Mouse (Mus musculus): ENCODE measurements around the gene Galnt9. TPM values are rescaled to one million over a fixed set of nuclear protein-coding genes. Genes with fewer than 3 reads are reported as not detected.
A peak's percentile ranks its signal among the peaks of the same experiment; 100 is the strongest.

Galnt9 gene
- polyA plus RNA-seq, 1 experiment from 2014 or later, result 14.1 TPM

DNA sequence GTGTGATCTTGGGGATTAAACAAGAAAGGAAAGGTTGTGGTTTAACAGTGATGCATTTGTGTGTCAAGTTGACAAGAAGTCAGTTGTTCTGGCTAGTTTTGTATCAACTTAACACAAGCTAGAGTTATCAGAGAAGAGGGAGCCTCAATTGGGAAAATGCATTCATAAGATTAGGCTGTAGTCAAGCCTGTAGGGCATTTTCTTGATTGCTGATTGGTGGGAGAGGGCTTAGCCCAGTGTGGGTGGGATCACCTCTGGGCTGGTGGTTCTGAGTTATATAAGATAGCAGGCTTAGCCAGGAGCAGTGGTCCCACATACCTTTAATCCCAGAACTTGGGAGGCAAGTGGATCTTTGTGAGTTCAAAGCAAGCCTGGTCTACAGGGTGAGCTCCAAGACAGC lies 102.2 kb downstream of the Galnt9 start:
- Histone ChIP-seq H3K4me1 (replicated peaks) (no peaks in the 10 kb centered on the region), H3K36me3 (peaks cover 57% of the 10 kb centered on the region), H3K9me3 (no peaks in the 10 kb centered on the region), H3K4me3 (replicated peaks) (no peak overlapping the region), H3K27me3 (no peaks in the 10 kb centered on the region), H3K4me2 (replicated peaks) (no peak overlapping the region), H3K27ac (no peak overlapping the region), H3K9ac (replicated peaks) (no peak overlapping the region)
- ATAC-seq, result no peak

DNA sequence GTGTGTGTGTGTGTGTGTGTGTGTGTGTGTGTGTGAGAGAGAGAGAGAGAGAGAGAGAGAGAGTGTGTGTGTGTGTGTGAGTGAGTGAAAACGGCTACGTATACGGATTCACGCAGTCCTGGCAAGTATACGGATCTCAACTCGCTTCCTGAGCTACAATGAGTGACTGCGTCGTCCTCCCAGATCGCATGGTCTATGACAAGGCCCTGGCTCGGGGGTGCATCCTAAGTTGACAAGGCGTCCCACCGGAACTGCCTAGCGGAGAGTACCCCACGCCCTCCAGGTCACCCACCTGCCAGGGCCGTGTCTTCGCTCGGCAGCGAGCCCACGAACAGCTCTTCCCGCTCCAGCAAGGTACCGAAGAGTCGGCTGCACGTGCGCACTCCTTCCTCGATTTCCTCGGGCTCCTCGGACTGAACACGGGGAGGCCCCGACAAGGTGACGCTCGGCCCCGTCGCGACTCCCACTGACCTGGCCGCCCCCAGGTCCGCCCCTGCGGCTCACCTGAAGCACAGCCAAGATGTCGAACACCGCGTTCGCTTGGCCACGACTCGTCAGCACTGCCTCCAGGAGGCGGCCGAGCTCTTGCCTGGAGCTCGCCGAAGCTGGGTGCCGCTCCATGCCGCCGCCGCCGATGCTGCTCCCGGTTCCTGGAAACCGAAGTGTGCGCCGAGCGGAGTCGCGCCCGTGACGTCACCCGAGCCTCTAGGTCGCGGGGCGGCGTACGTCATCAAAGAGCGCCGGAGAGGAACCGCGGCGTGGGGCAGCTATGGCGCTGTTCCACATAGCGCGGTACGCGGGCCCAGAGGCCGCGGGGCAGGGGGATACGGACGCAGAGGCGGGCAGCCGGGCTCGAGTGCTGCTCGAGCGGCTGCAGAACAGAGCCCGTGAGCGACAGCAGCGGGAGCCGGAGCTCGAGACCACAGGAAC lies 108.8 kb downstream of the Galnt9 start, which contains the start of the genes Noc4l and Ddx51:
Gene Noc4l (minus strand): TSS at position 699 of the 930 bp plus-strand sequence.
Gene Ddx51 (plus strand): TSS at position 733 of the 930 bp plus-strand sequence.
- peak within 1 kb of the TSS; percentile 95 for H3K4me3 ChIP-seq (replicated peaks)
- no peak within 1 kb of the TSS for H3K27ac ChIP-seq
- WGBS, result 1% methylated on average over 91 of the region's 91 CpGs

GRCm38 (mm10) chr5:110653686-110654085 lies 109.5 kb downstream of the Galnt9 start:
- peaks cover 21% of the 10 kb centered on the region for H3K4me1 ChIP-seq (replicated peaks)
- 1% methylated on average over 37 of the region's 37 CpGs for WGBS
- no peaks in the 10 kb centered on the region for H3K9me3 ChIP-seq
- no peaks in the 10 kb centered on the region for H3K27me3 ChIP-seq
- H3K4me2 ChIP-seq (replicated peaks), result peak overlapping the region; percentile 97
- no peak overlapping the region for H3K27ac ChIP-seq
- H3K9ac ChIP-seq (replicated peaks), result peak overlapping the region; percentile 81
- ATAC-seq, result peak; percentile 60
- H3K4me3 ChIP-seq (replicated peaks), result peak overlapping the region; percentile 95
- peaks cover 74% of the 10 kb centered on the region for H3K36me3 ChIP-seq

More for the DNA sequence above, 108.8 kb downstream of the Galnt9 start, which contains the start of the genes Noc4l and Ddx51:
- peak within 1 kb of the TSS; percentile 97 for H3K4me2 ChIP-seq (replicated peaks)
- H3K9ac ChIP-seq (replicated peaks), result peak within 1 kb of the TSS; percentile 81
- no peaks in the 10 kb centered on the region for H3K27me3 ChIP-seq
- peaks cover 21% of the 10 kb centered on the region for H3K4me1 ChIP-seq (replicated peaks)
- H3K36me3 ChIP-seq, result peaks cover 74% of the 10 kb centered on the region
- H3K9me3 ChIP-seq, result no peaks in the 10 kb centered on the region
- peak; percentile 90 for ATAC-seq

DNA sequence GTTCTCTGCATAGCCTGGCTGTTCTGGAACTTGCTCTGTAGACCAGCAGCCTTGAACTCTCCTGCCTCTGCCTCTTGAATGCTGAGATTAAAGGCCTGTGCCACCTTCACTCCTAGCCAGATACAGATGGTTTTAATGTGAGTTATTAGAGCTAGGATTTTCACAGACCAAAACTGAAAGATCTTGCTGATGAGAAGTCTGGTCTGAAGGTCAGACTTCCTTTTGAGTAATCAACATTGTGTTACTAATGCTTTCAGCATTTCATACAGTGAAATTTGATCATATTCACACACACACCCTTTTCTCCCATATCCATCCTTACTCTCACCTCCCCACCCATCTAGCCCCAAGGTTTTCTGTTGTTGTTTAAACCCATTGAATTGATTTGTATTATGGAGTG lies 115.5 kb downstream of the Galnt9 start:
- no peak for ATAC-seq
- H3K4me2 ChIP-seq (replicated peaks), result no peak overlapping the region
- peaks cover 1% of the 10 kb centered on the region; the same call in 1 of the 2 replicates for H3K4me1 ChIP-seq (replicated peaks)
- H3K4me3 ChIP-seq (replicated peaks), result no peak overlapping the region
- no peaks in the 10 kb centered on the region for H3K9me3 ChIP-seq
- H3K27me3 ChIP-seq, result no peaks in the 10 kb centered on the region
- peaks cover 91% of the 10 kb centered on the region for H3K36me3 ChIP-seq
- no peak overlapping the region for H3K27ac ChIP-seq
- H3K9ac ChIP-seq (replicated peaks), result no peak overlapping the region

- no peaks in the 10 kb centered on the region for H3K27me3 ChIP-seq
- H3K36me3 ChIP-seq, result peaks cover 92% of the 10 kb centered on the region
- H3K27ac ChIP-seq, result no peak overlapping the region
- H3K4me1 ChIP-seq (replicated peaks), result no peaks in the 10 kb centered on the region
- no peak overlapping the region for H3K9ac ChIP-seq (replicated peaks)
- no peak overlapping the region for H3K4me2 ChIP-seq (replicated peaks)
- no peak for ATAC-seq
- no peaks in the 10 kb centered on the region for H3K9me3 ChIP-seq
- no peak overlapping the region for H3K4me3 ChIP-seq (replicated peaks)
- 94% methylated on average over 2 of the region's 2 CpGs for WGBS
These were observed 119.9 kb downstream of the Galnt9 start for GRCm38 (mm10) chr5:110664041-110664440.

DNA sequence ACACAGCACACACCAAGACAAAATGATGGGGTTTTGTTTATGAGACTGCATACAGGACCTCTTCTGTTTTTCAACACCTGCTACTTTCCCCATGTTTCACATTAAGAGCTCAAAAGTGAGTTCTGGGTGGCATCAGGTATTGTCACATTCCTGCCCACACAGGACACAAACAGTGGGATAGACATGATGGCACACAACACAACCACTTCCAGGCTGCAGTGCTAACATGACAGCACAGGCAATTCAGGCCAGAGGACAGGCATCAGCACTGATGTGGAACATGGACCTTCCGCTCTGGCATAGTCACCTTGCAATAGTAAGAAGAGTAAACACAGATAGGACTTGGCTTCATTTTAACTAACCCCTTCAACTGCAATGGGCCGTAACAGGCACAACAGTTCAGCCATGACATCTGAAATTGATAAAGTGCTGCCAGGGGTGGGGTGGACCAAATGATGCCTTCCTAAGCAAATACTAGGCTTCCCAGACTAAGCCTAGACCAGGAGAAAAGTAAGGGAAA lies 120.7 kb downstream of the Galnt9 start:
- no peak for ATAC-seq
- peaks cover 91% of the 10 kb centered on the region for H3K36me3 ChIP-seq
- H3K4me2 ChIP-seq (replicated peaks), result no peak overlapping the region
- H3K27ac ChIP-seq, result no peak overlapping the region
- no peak overlapping the region for H3K4me3 ChIP-seq (replicated peaks)
- H3K4me1 ChIP-seq (replicated peaks), result no peaks in the 10 kb centered on the region
- no peaks in the 10 kb centered on the region for H3K9me3 ChIP-seq
- 99% methylated on average over 2 of the region's 2 CpGs for WGBS
- no peak overlapping the region for H3K9ac ChIP-seq (replicated peaks)
- no peaks in the 10 kb centered on the region for H3K27me3 ChIP-seq

DNA sequence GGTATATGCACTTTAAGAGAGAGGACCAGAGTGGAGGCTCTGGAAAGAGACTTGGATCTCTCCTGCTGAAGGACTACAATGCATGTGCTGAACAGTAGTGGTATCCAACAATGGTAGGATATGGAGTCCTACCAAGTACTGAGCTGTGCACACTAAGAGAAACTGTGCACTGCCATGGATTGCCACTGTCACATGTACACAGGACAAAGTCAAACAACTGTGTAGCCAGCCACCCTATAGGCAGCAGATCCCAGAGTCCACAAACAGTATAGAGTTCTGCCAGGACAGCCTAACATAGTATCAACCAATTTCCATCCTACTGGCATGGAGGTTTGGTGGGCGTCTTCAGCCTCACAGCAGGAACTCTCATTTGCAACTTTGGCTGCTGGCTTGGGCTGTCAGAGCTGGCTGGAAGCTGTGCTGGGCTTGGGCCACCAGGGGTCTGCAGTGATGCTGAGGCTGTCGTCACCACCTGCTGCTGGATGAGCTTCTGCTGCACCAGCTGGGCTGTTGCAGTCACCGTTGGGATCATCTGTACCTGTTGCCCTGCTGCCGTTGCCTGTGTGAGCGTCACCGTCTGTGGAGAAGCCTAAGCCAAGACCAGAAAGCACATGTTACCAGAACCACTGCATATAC lies 121.4 kb downstream of the Galnt9 start:
- ATAC-seq, result no peak
- no peak overlapping the region for H3K27ac ChIP-seq
- no peaks in the 10 kb centered on the region for H3K4me1 ChIP-seq (replicated peaks)
- no peak overlapping the region for H3K4me2 ChIP-seq (replicated peaks)
- no peaks in the 10 kb centered on the region for H3K9me3 ChIP-seq
- no peak overlapping the region for H3K4me3 ChIP-seq (replicated peaks)
- WGBS, result 72% methylated on average over 6 of the region's 6 CpGs
- peaks cover 91% of the 10 kb centered on the region for H3K36me3 ChIP-seq
- no peaks in the 10 kb centered on the region for H3K27me3 ChIP-seq
- no peak overlapping the region for H3K9ac ChIP-seq (replicated peaks)

Small RNA genes lying within 50 kb of the gene (microRNA-seq; reads per million reads assigned to microRNA genes)
- 4.3 reads per million, percentile 17 among the genes with 10 or more reads in this experiment for gene Mir7026

Other genes with a start within 250 kb of the Galnt9 start
- gene P2rx2, start 201.1 kb upstream of the Galnt9 start, polyA plus RNA-seq (2015; fragmentation: Nextera tagmentation; extraction: Ambion mirVana), result 3.2 and 3.8 TPM in 2 replicates
- gene Lrcol1, start 199.6 kb upstream of the Galnt9 start, polyA plus RNA-seq (2015; fragmentation: Nextera tagmentation; extraction: Ambion mirVana), result not detected in 2 replicates
- gene Fbrsl1, start 95.9 kb upstream of the Galnt9 start, polyA plus RNA-seq (2015; fragmentation: Nextera tagmentation; extraction: Ambion mirVana), result 16.1 and 20.6 TPM in 2 replicates
- gene Noc4l, start 109.1 kb downstream of the Galnt9 start, polyA plus RNA-seq (2015; fragmentation: Nextera tagmentation; extraction: Ambion mirVana), result 42.6 and 43.2 TPM in 2 replicates
- gene Ddx51, start 109.1 kb downstream of the Galnt9 start, polyA plus RNA-seq (2015; fragmentation: Nextera tagmentation; extraction: Ambion mirVana), result 16.4 and 19.8 TPM in 2 replicates
- 55.7 and 58.7 TPM in 2 replicates for gene Ep400, start 226.4 kb downstream of the Galnt9 start, polyA plus RNA-seq (2015; fragmentation: Nextera tagmentation; extraction: Ambion mirVana)
- gene Pus1, start 236.3 kb downstream of the Galnt9 start, polyA plus RNA-seq (2015; fragmentation: Nextera tagmentation; extraction: Ambion mirVana), result 23.2 and 23.3 TPM in 2 replicates

All from midbrain, embryonic 13.5 days (tissue).